Mouse (Mus musculus) forebrain, postnatal 0 days (tissue): ENCODE measurements at regions not wholly inside any gene's neighbourhood (a gene's known extent, or its start where the extent isn't known, plus 50 kb on each side); places are given as distances from the start of the nearest gene placed in this dataset.

ENCODE experiments used
- ATAC-seq: fragments of 200-750 bp; cut with Nextera tagmentation; 2 replicates; pipeline ENCODE4 v1.8.0; 2017; ENCODE audit warnings: mild to moderate bottlenecking, moderate library complexity
- DNase-seq: peaks from one replicate; pipeline ENCODE4 v3.0.0-alpha.2; 2015
- H3K27ac ChIP-seq: fragments of 300-500 bp; sonication (generic); 2 replicates; pipeline ENCODE4 v1.5.1; 2014; ENCODE audit warnings: low read depth, mild to moderate bottlenecking, antibody characterized with exemption, low read length, moderate library complexity, mixed read lengths
- H3K27me3 ChIP-seq: fragments of 300-500 bp; sonication (generic); 2 replicates; pipeline ENCODE4 v1.6.1; 2014; ENCODE audit warnings: mild to moderate bottlenecking, low read length, mixed read lengths; ENCODE audit not compliant: insufficient read depth
- H3K36me3 ChIP-seq: fragments of 300-500 bp; sonication (generic); 2 replicates; pipeline ENCODE4 v1.6.1; 2014; ENCODE audit warnings: mild to moderate bottlenecking, moderate library complexity; ENCODE audit not compliant: insufficient read depth
- H3K4me1 ChIP-seq: fragments of 300-500 bp; sonication (generic); 2 replicates; pipeline ENCODE4 v1.6.1; 2014; ENCODE audit warnings: antibody characterized with exemption; ENCODE audit not compliant: insufficient read depth
- H3K4me2 ChIP-seq: fragments of 300-500 bp; sonication (generic); 2 replicates; pipeline ENCODE4 v1.6.1; 2014; ENCODE audit warnings: low read depth, mild to moderate bottlenecking, moderate library complexity
- H3K4me3 ChIP-seq: fragments of 300-500 bp; sonication (generic); 2 replicates; pipeline ENCODE4 v1.5.1; 2014; ENCODE audit warnings: low read depth, low read length, mixed read lengths
- H3K9ac ChIP-seq: fragments of 300-500 bp; sonication (generic); 2 replicates; pipeline ENCODE4 v1.6.1; 2014; ENCODE audit warnings: mild to moderate bottlenecking
- H3K9me3 ChIP-seq: fragments of 300-500 bp; sonication (generic); 2 replicates; pipeline ENCODE4 v1.6.1; 2016; ENCODE audit warnings: low read length
- CTCF ChIP-seq: sonication (generic); IDR thresholded peaks from 2 replicates; pipeline ENCODE4 v1.5.1; 2016; ENCODE audit warnings: antibody characterized with exemption, control low read depth, low read depth
- WGBS: fragments of 180-500 bp; shearing (Covaris S2); extraction: QIAGEN DNeasy Blood & Tissue Kit; methylation state at CpG from one replicate; pipeline ENCODE4 v1.1.7; 2014; 5-methylcytosine and 5-hydroxymethylcytosine counted together

GRCm38 (mm10) chr5:78419205-78419604 is 1011.4 kb upstream of the Igfbp7 start:
- no peaks in the 10 kb centered on the region for H3K9me3 ChIP-seq
- ATAC-seq (no peak), DNase-seq (no peak)
- no peak overlapping the region for H3K9ac ChIP-seq
- TF ChIP-seq CTCF = no peak
- no peak overlapping the region for H3K27ac ChIP-seq
- H3K4me1 ChIP-seq = no peaks in the 10 kb centered on the region
- no peaks in the 10 kb centered on the region for H3K27me3 ChIP-seq
- H3K4me2 ChIP-seq = no peak overlapping the region
- WGBS = 47% methylated on average over 3 of the region's 3 CpGs
- no peak overlapping the region for H3K4me3 ChIP-seq
- no peaks in the 10 kb centered on the region for H3K36me3 ChIP-seq

- no peaks in the 10 kb centered on the region for H3K36me3 ChIP-seq
- DNase-seq (no peak), ATAC-seq (no peak)
- no peak overlapping the region for H3K4me3 ChIP-seq
- TF ChIP-seq CTCF = no peak
- H3K27me3 ChIP-seq = no peaks in the 10 kb centered on the region
- no peaks in the 10 kb centered on the region for H3K4me1 ChIP-seq
- no peaks in the 10 kb centered on the region for H3K9me3 ChIP-seq
- no peak overlapping the region for H3K27ac ChIP-seq
- H3K4me2 ChIP-seq = no peak overlapping the region
- no peak overlapping the region for H3K9ac ChIP-seq
Measured at GRCm38 (mm10) chr5:78406370-78406769, 998.5 kb upstream of the Igfbp7 start.

- TF ChIP-seq CTCF = no peak
- no peak for DNase-seq
- Histone ChIP-seq H3K4me1 (no peaks in the 10 kb centered on the region), H3K27ac (no peak overlapping the region), H3K4me3 (no peak overlapping the region), H3K4me2 (no peak overlapping the region), H3K36me3 (no peaks in the 10 kb centered on the region), H3K27me3 (no peaks in the 10 kb centered on the region), H3K9ac (no peak overlapping the region), H3K9me3 (no peaks in the 10 kb centered on the region)
- WGBS = 42% methylated on average over 2 of the region's 2 CpGs
- ATAC-seq = no peak
Measured at GRCm38 (mm10) chr5:78402228-78402710, 994.4 kb upstream of the Igfbp7 start.

GRCm38 (mm10) chr5:78393373-78393772 is 985.5 kb upstream of the Igfbp7 start:
- DNase-seq (peak; percentile 14), ATAC-seq (peak; percentile 38; the same call in 1 of the 2 replicates)
- no peak for TF ChIP-seq CTCF
- Histone ChIP-seq H3K27ac (no peak overlapping the region), H3K9me3 (no peaks in the 10 kb centered on the region), H3K4me3 (no peak overlapping the region), H3K4me2 (no peak overlapping the region), H3K9ac (no peak overlapping the region), H3K27me3 (no peaks in the 10 kb centered on the region), H3K4me1 (no peaks in the 10 kb centered on the region), H3K36me3 (no peaks in the 10 kb centered on the region)
- 59% methylated on average over 2 of the region's 2 CpGs for WGBS
